Mouse (Mus musculus): ENCODE measurements around the gene Ostf1. TPM values are rescaled to one million over a fixed set of nuclear protein-coding genes. Genes with fewer than 3 reads are reported as not detected.

Ostf1 gene
- polyA plus RNA-seq, 1 experiment from 2014 or later, result 72.9 TPM

GRCm38 (mm10) chr19:18663904-18664303 lies 32.3 kb upstream of the Ostf1 start:
- H3K36me3 ChIP-seq (ENCODE audit: insufficient read depth), result no peaks in the 10 kb centered on the region
- H3K27me3 ChIP-seq (ENCODE audit: insufficient read depth, low read length), result no peaks in the 10 kb centered on the region
- no peak overlapping the region for H3K9ac ChIP-seq
- ATAC-seq (ENCODE audit: insufficient read depth), result no peak
- H3K27ac ChIP-seq (ENCODE audit: low read depth), result no peak overlapping the region
- no peaks in the 10 kb centered on the region for H3K9me3 ChIP-seq (ENCODE audit: low read depth, low read length)
- no peak overlapping the region for H3K4me2 ChIP-seq
- no peaks in the 10 kb centered on the region for H3K4me1 ChIP-seq (ENCODE audit: insufficient read depth)
- WGBS, result 56% methylated on average over 2 of the region's 2 CpGs
- TF ChIP-seq CTCF (IDR thresholded peaks at IDR 0.05; ENCODE audit: low read depth), result no peak
- no peak for DNase-seq
- H3K4me3 ChIP-seq (ENCODE audit: low read depth, low read length), result no peak overlapping the region

GRCm38 (mm10) chr19:18661683-18662082 lies 30.1 kb upstream of the Ostf1 start:
- Histone ChIP-seq H3K9ac (no peak overlapping the region), H3K4me2 (no peak overlapping the region), H3K27me3 (ENCODE audit: insufficient read depth, low read length) (no peaks in the 10 kb centered on the region), H3K4me1 (ENCODE audit: insufficient read depth) (no peaks in the 10 kb centered on the region), H3K9me3 (ENCODE audit: low read depth, low read length) (no peaks in the 10 kb centered on the region), H3K36me3 (ENCODE audit: insufficient read depth) (no peaks in the 10 kb centered on the region), H3K27ac (ENCODE audit: low read depth) (no peak overlapping the region), H3K4me3 (ENCODE audit: low read depth, low read length) (no peak overlapping the region)
- no peak for TF ChIP-seq CTCF (IDR thresholded peaks at IDR 0.05; ENCODE audit: low read depth)
- DNase-seq (no peak), ATAC-seq (ENCODE audit: insufficient read depth) (no peak)
- 29% methylated on average over 1 of the region's 1 CpGs for WGBS

GRCm38 (mm10) chr19:18660466-18660865 lies 28.8 kb upstream of the Ostf1 start:
- Histone ChIP-seq H3K36me3 (ENCODE audit: insufficient read depth) (no peaks in the 10 kb centered on the region), H3K9me3 (ENCODE audit: low read depth, low read length) (no peaks in the 10 kb centered on the region), H3K9ac (no peak overlapping the region), H3K27me3 (ENCODE audit: insufficient read depth, low read length) (no peaks in the 10 kb centered on the region), H3K4me2 (no peak overlapping the region), H3K4me3 (ENCODE audit: low read depth, low read length) (no peak overlapping the region), H3K27ac (ENCODE audit: low read depth) (no peak overlapping the region), H3K4me1 (ENCODE audit: insufficient read depth) (no peaks in the 10 kb centered on the region)
- WGBS, result 73% methylated on average over 3 of the region's 3 CpGs
- no peak for DNase-seq
- TF ChIP-seq CTCF (IDR thresholded peaks at IDR 0.05; ENCODE audit: low read depth), result no peak
- ATAC-seq (ENCODE audit: insufficient read depth), result no peak

- H3K4me3 ChIP-seq (ENCODE audit: low read depth, low read length), result no peak overlapping the region
- no peak for TF ChIP-seq CTCF (IDR thresholded peaks at IDR 0.05; ENCODE audit: low read depth)
- H3K9ac ChIP-seq, result no peak overlapping the region
- H3K36me3 ChIP-seq (ENCODE audit: insufficient read depth), result no peaks in the 10 kb centered on the region
- 67% methylated on average over 1 of the region's 1 CpGs for WGBS
- no peaks in the 10 kb centered on the region for H3K4me1 ChIP-seq (ENCODE audit: insufficient read depth)
- ATAC-seq (ENCODE audit: insufficient read depth) (no peak), DNase-seq (no peak)
- H3K9me3 ChIP-seq (ENCODE audit: low read depth, low read length), result no peaks in the 10 kb centered on the region
- H3K4me2 ChIP-seq, result no peak overlapping the region
- H3K27ac ChIP-seq (ENCODE audit: low read depth), result no peak overlapping the region
- H3K27me3 ChIP-seq (ENCODE audit: insufficient read depth, low read length), result no peaks in the 10 kb centered on the region
These were observed 27.7 kb upstream of the Ostf1 start for GRCm38 (mm10) chr19:18659349-18659748.

GRCm38 (mm10) chr19:18658473-18658872 lies 26.9 kb upstream of the Ostf1 start:
- no peak for ATAC-seq (ENCODE audit: insufficient read depth)
- TF ChIP-seq CTCF (IDR thresholded peaks at IDR 0.05; ENCODE audit: low read depth), result no peak
- H3K9ac ChIP-seq, result no peak overlapping the region
- H3K27ac ChIP-seq (ENCODE audit: low read depth), result no peak overlapping the region
- no peaks in the 10 kb centered on the region for H3K9me3 ChIP-seq (ENCODE audit: low read depth, low read length)
- no peak overlapping the region for H3K4me2 ChIP-seq
- 64% methylated on average over 4 of the region's 4 CpGs for WGBS
- H3K4me1 ChIP-seq (ENCODE audit: insufficient read depth), result no peaks in the 10 kb centered on the region
- no peak overlapping the region for H3K4me3 ChIP-seq (ENCODE audit: low read depth, low read length)
- H3K36me3 ChIP-seq (ENCODE audit: insufficient read depth), result no peaks in the 10 kb centered on the region
- H3K27me3 ChIP-seq (ENCODE audit: insufficient read depth, low read length), result no peaks in the 10 kb centered on the region
- no peak for DNase-seq

GRCm38 (mm10) chr19:18655999-18656398 lies 24.4 kb upstream of the Ostf1 start:
- no peaks in the 10 kb centered on the region for H3K27me3 ChIP-seq (ENCODE audit: insufficient read depth, low read length)

GRCm38 (mm10) chr19:18654984-18655383 lies 23.4 kb upstream of the Ostf1 start:
- no peak overlapping the region for H3K9ac ChIP-seq
- H3K4me3 ChIP-seq (ENCODE audit: low read depth, low read length), result no peak overlapping the region
- H3K4me2 ChIP-seq, result no peak overlapping the region
- no peaks in the 10 kb centered on the region for H3K9me3 ChIP-seq (ENCODE audit: low read depth, low read length)
- ATAC-seq (ENCODE audit: insufficient read depth) (no peak), DNase-seq (no peak)
- WGBS, result 70% methylated on average over 5 of the region's 5 CpGs
- TF ChIP-seq CTCF (IDR thresholded peaks at IDR 0.05; ENCODE audit: low read depth), result no peak
- H3K36me3 ChIP-seq (ENCODE audit: insufficient read depth), result no peaks in the 10 kb centered on the region
- H3K27ac ChIP-seq (ENCODE audit: low read depth), result no peak overlapping the region
- H3K27me3 ChIP-seq (ENCODE audit: insufficient read depth, low read length), result no peaks in the 10 kb centered on the region
- no peaks in the 10 kb centered on the region for H3K4me1 ChIP-seq (ENCODE audit: insufficient read depth)

More at GRCm38 (mm10) chr19:18655999-18656398, 24.4 kb upstream of the Ostf1 start:
- DNase-seq, result no peak
- ATAC-seq (ENCODE audit: insufficient read depth), result no peak
- H3K9me3 ChIP-seq (ENCODE audit: low read depth, low read length), result no peaks in the 10 kb centered on the region
- H3K27ac ChIP-seq (ENCODE audit: low read depth), result no peak overlapping the region
- no peak overlapping the region for H3K4me3 ChIP-seq (ENCODE audit: low read depth, low read length)
- 76% methylated on average over 7 of the region's 7 CpGs for WGBS
- no peak overlapping the region for H3K9ac ChIP-seq
- H3K36me3 ChIP-seq (ENCODE audit: insufficient read depth), result no peaks in the 10 kb centered on the region
- H3K4me2 ChIP-seq, result no peak overlapping the region
- H3K4me1 ChIP-seq (ENCODE audit: insufficient read depth), result no peaks in the 10 kb centered on the region
- no peak for TF ChIP-seq CTCF (IDR thresholded peaks at IDR 0.05; ENCODE audit: low read depth)

- 83% methylated on average over 8 of the region's 8 CpGs for WGBS
- DNase-seq, result no peak
- no peak for TF ChIP-seq CTCF (IDR thresholded peaks at IDR 0.05; ENCODE audit: low read depth)
- Histone ChIP-seq H3K36me3 (ENCODE audit: insufficient read depth) (no peaks in the 10 kb centered on the region), H3K27ac (ENCODE audit: low read depth) (no peak overlapping the region), H3K4me2 (no peak overlapping the region), H3K27me3 (ENCODE audit: insufficient read depth, low read length) (no peaks in the 10 kb centered on the region), H3K9ac (no peak overlapping the region), H3K4me3 (ENCODE audit: low read depth, low read length) (no peak overlapping the region), H3K9me3 (ENCODE audit: low read depth, low read length) (no peaks in the 10 kb centered on the region), H3K4me1 (ENCODE audit: insufficient read depth) (no peaks in the 10 kb centered on the region)
- no peak for ATAC-seq (ENCODE audit: insufficient read depth)
These were observed 22.7 kb upstream of the Ostf1 start for GRCm38 (mm10) chr19:18654330-18654729.

Data from lung, embryonic 14.5 days (tissue).